40 mouse cellular contexts compared by ENCODE assay signal in genomic region chr11:52115479-52115878, GRCm38 (mm10). TPM values are rescaled to one million over a fixed set of nuclear protein-coding genes. Genes with fewer than 3 reads are reported as not detected.
DNase-seq lines count a peak whose midpoint lies in the region; ATAC-seq and TF ChIP-seq lines count a peak whose summit lies in the region.
"Had no signal": no experiment of that assay in that cellular context is flagged by ENCODE, and none has a peak within 500 bp of the region (broad histone marks: within the 10 kb centered on the region; RNA-seq: fewer than 3 reads in every experiment).

No protein-coding gene starts in this region.

- H3K4me2 ChIP-seq in liver, embryonic 15.5 days = peak overlapping the region; percentile 33
- H3K4me2 ChIP-seq in midbrain, embryonic 11.5 days = no peak overlapping the region
- no peak overlapping the region for H3K4me2 ChIP-seq in intestine, embryonic 16.5 days (ENCODE audit: low read depth, low read length)
- H3K4me2 ChIP-seq: forebrain, embryonic 15.5 days; heart, embryonic 15.5 days; hindbrain, embryonic 14.5 days; kidney, embryonic 15.5 days; limb, embryonic 13.5 days; neural tube, embryonic 12.5 days had no signal

- H3K4me3 ChIP-seq in ES-Bruce4 (ENCODE audit: low read depth, low read length) = no peak overlapping the region
- peak overlapping the region; percentile 18 for H3K4me3 ChIP-seq in erythroblast, embryonic 14.5 days (replicated peaks)
- H3K4me3 ChIP-seq in liver, embryonic 15.5 days (replicated peaks) = no peak overlapping the region
- no peak overlapping the region for H3K4me3 ChIP-seq in midbrain, embryonic 11.5 days (ENCODE audit: low read depth, low read length)
- no peak overlapping the region for H3K4me3 ChIP-seq in intestine, embryonic 16.5 days (ENCODE audit: low read length)
- H3K4me3 ChIP-seq: forebrain, embryonic 15.5 days; heart, embryonic 10.5 days; heart, embryonic 15.5 days; kidney, embryonic 15.5 days; layer of hippocampus, adult 2 months; limb, embryonic 13.5 days; midbrain, embryonic 10.5 days; myocyte; neural tube, embryonic 12.5 days had no signal

- no peaks in the 10 kb centered on the region for H3K9me3 ChIP-seq in ES-Bruce4 (replicated peaks; ENCODE audit: control insufficient read depth, insufficient read depth, low read length, poor library complexity, severe bottlenecking)
- peaks cover 6% of the 10 kb centered on the region for H3K9me3 ChIP-seq in erythroblast, embryonic 14.5 days (ENCODE audit: control insufficient read depth, low read length)
- no peaks in the 10 kb centered on the region for H3K9me3 ChIP-seq in liver, embryonic 15.5 days (replicated peaks)
- H3K9me3 ChIP-seq in midbrain, embryonic 11.5 days (ENCODE audit: control insufficient read depth, low read length) = no peaks in the 10 kb centered on the region; the same call in 1 of the 2 replicates
- no peaks in the 10 kb centered on the region for H3K9me3 ChIP-seq in intestine, embryonic 16.5 days (ENCODE audit: control insufficient read depth, low read length)
- H3K9me3 ChIP-seq: forebrain, embryonic 15.5 days; heart, embryonic 10.5 days; heart, embryonic 15.5 days; kidney, embryonic 15.5 days; midbrain, embryonic 10.5 days; neural tube, embryonic 12.5 days had no signal

- peak; percentile 39 for DNase-seq in c-Kit-negative CD71-positive TER-119-positive erythroid progenitor cells, embryonic 14.5 days (ENCODE audit: low read depth, low spot score)
- no peak for DNase-seq in midbrain, embryonic 11.5 days (ENCODE audit: low spot score, missing footprints)
- no peak for DNase-seq in heart, postnatal 4 days
- DNase-seq in kidney, adult 11 months = no peak
- DNase-seq: adrenal gland, postnatal 25 days; cerebellum, adult 11-12 months; cerebellum, adult 9-11 months; gastrocnemius, postnatal 10 days; heart, postnatal 36 days; kidney, adult 18-20 months; kidney, postnatal 25 days; lung, adult 2 months; lung, postnatal 10 days; right cerebral cortex, adult 18-20 months; thymus, adult 2 months; thymus, postnatal 4 days had no signal

- H3K9ac ChIP-seq in ES-Bruce4 (ENCODE audit: low read depth, poor library complexity, severe bottlenecking) = no peak overlapping the region
- H3K9ac ChIP-seq in liver, embryonic 15.5 days = no peak overlapping the region
- H3K9ac ChIP-seq in midbrain, embryonic 11.5 days (ENCODE audit: low read length) = no peak overlapping the region
- H3K9ac ChIP-seq in intestine, embryonic 16.5 days (ENCODE audit: low read depth, low read length) = no peak overlapping the region
- H3K9ac ChIP-seq: forebrain, embryonic 15.5 days; heart, embryonic 15.5 days; hindbrain, embryonic 14.5 days; kidney, embryonic 15.5 days; limb, embryonic 13.5 days; neural tube, embryonic 12.5 days had no signal

- H3K27me3 ChIP-seq in ES-Bruce4 (ENCODE audit: control insufficient read depth, insufficient read depth, low read length, poor library complexity, severe bottlenecking) = no peaks in the 10 kb centered on the region
- no peaks in the 10 kb centered on the region for H3K27me3 ChIP-seq in erythroblast, embryonic 14.5 days (ENCODE audit: control insufficient read depth)
- H3K27me3 ChIP-seq in liver, embryonic 15.5 days = no peaks in the 10 kb centered on the region
- no peaks in the 10 kb centered on the region for H3K27me3 ChIP-seq in midbrain, embryonic 11.5 days (ENCODE audit: control insufficient read depth, insufficient read depth, low read length)
- H3K27me3 ChIP-seq in intestine, embryonic 16.5 days (replicated peaks; ENCODE audit: control insufficient read depth, insufficient read depth, low read length) = no peaks in the 10 kb centered on the region
- H3K27me3 ChIP-seq: forebrain, embryonic 15.5 days; heart, embryonic 15.5 days; kidney, embryonic 15.5 days; limb, embryonic 13.5 days; neural tube, embryonic 12.5 days had no signal

- TF ChIP-seq CTCF in ES-Bruce4 (IDR thresholded peaks at IDR 0.05; ENCODE audit: low read depth, low read length) = no peak

- TF ChIP-seq EP300 in ES-Bruce4 (IDR thresholded peaks at IDR 0.05; ENCODE audit: insufficient read depth, low read depth, low read length) = no peak

- peaks cover 71% of the 10 kb centered on the region for H3K36me3 ChIP-seq in ES-Bruce4 (ENCODE audit: control insufficient read depth, insufficient read depth, low read length, poor library complexity, severe bottlenecking)
- peaks cover 88% of the 10 kb centered on the region for H3K36me3 ChIP-seq in erythroblast, embryonic 14.5 days (ENCODE audit: control insufficient read depth)
- H3K36me3 ChIP-seq in liver, embryonic 15.5 days (replicated peaks) = peaks cover 72% of the 10 kb centered on the region
- H3K36me3 ChIP-seq in midbrain, embryonic 11.5 days (ENCODE audit: control insufficient read depth, insufficient read depth, low read length) = peaks cover 32% of the 10 kb centered on the region
- peaks cover 43% of the 10 kb centered on the region for H3K36me3 ChIP-seq in intestine, embryonic 16.5 days (ENCODE audit: control insufficient read depth, insufficient read depth, low read length)

- no peaks in the 10 kb centered on the region for H3K4me1 ChIP-seq in ES-Bruce4 (ENCODE audit: control insufficient read depth, insufficient read depth, low read length)
- peaks cover 49% of the 10 kb centered on the region for H3K4me1 ChIP-seq in erythroblast, embryonic 14.5 days (ENCODE audit: control insufficient read depth)
- peaks cover 33% of the 10 kb centered on the region for H3K4me1 ChIP-seq in liver, embryonic 15.5 days (replicated peaks)
- H3K4me1 ChIP-seq in midbrain, embryonic 11.5 days (ENCODE audit: control insufficient read depth, insufficient read depth, low read length) = no peaks in the 10 kb centered on the region
- no peaks in the 10 kb centered on the region for H3K4me1 ChIP-seq in intestine, embryonic 16.5 days (ENCODE audit: control insufficient read depth, insufficient read depth, low read length)
- H3K4me1 ChIP-seq: forebrain, embryonic 15.5 days; heart, embryonic 10.5 days; heart, embryonic 15.5 days; kidney, embryonic 15.5 days; limb, embryonic 13.5 days; neural tube, embryonic 12.5 days had no signal

- ATAC-seq in liver, embryonic 15.5 days (ENCODE audit: insufficient read depth) = peak; percentile 87
- ATAC-seq in midbrain, embryonic 11.5 days (ENCODE audit: low FRiP score) = no peak
- no peak for ATAC-seq in intestine, embryonic 16.5 days
- ATAC-seq: forebrain, embryonic 15.5 days had no signal

- TF ChIP-seq POLR2A in ES-Bruce4 (IDR thresholded peaks at IDR 0.05; ENCODE audit: insufficient read depth, low read length) = no peak

- WGBS in liver, embryonic 15.5 days (ENCODE audit: insufficient replicate concordance) = 22% methylated on average over 3 of the region's 3 CpGs
- 94% methylated on average over 3 of the region's 3 CpGs for WGBS in midbrain, embryonic 11.5 days
- WGBS in intestine, embryonic 16.5 days = 93% methylated on average over 3 of the region's 3 CpGs

- H3K27ac ChIP-seq in ES-Bruce4 (ENCODE audit: insufficient read depth, low read length) = peak overlapping the region; percentile 36; the same call in 1 of the 2 replicates
- peak overlapping the region; percentile 56 for H3K27ac ChIP-seq in liver, embryonic 15.5 days (replicated peaks)
- H3K27ac ChIP-seq in midbrain, embryonic 11.5 days (ENCODE audit: low read depth, low read length) = no peak overlapping the region
- no peak overlapping the region for H3K27ac ChIP-seq in intestine, embryonic 16.5 days (ENCODE audit: low read length)
- H3K27ac ChIP-seq: forebrain, embryonic 15.5 days; heart, embryonic 10.5 days; heart, embryonic 15.5 days; hindbrain, embryonic 14.5 days; kidney, embryonic 15.5 days; layer of hippocampus, adult 2 months; limb, embryonic 13.5 days; macrophage; midbrain, embryonic 10.5 days; neural tube, embryonic 12.5 days had no signal

RNA-seq across cellular contexts. Expression of gene Ppp2ca, which starts 17.0 kb away (rescaled TPM):
- 103 TPM in 2 replicates for polyA plus RNA-seq in ES-Bruce4 (2011; ENCODE audit: insufficient read depth, insufficient read length, low read depth, missing spikeins)
- polyA plus RNA-seq in erythroblast, embryonic 14.5 days (2012) = 0.82 and 1.1 TPM in 2 replicates
- polyA plus RNA-seq in liver, embryonic 15.5 days (2015; fragmentation: Nextera tagmentation; extraction: Ambion mirVana) = 31.4 and 31.6 TPM in 2 replicates
- polyA plus RNA-seq in midbrain, embryonic 11.5 days (2014; fragmentation: Nextera tagmentation; extraction: Ambion mirVana) = 133 and 138 TPM in 2 replicates
- 10 to 100 TPM; 86.3 to 87.2 TPM for total RNA-seq in heart, postnatal 4 days (2021)
- 20.2 and 51.9 TPM in 2 replicates for polyA plus RNA-seq in intestine, embryonic 16.5 days (2015; fragmentation: Nextera tagmentation; extraction: Ambion mirVana)

RNA-seq across cellular contexts. Expression of gene Olfr1373, which starts 29.8 kb away (rescaled TPM):
- polyA plus RNA-seq in ES-Bruce4 (2011; ENCODE audit: insufficient read depth, insufficient read length, low read depth, missing spikeins) = not detected in 2 replicates
- not detected in 2 replicates for polyA plus RNA-seq in erythroblast, embryonic 14.5 days (2012)
- not detected in 2 replicates for polyA plus RNA-seq in liver, embryonic 15.5 days (2015; fragmentation: Nextera tagmentation; extraction: Ambion mirVana)
- not detected in 2 replicates for polyA plus RNA-seq in midbrain, embryonic 11.5 days (2014; fragmentation: Nextera tagmentation; extraction: Ambion mirVana)
- not detected for total RNA-seq in heart, postnatal 4 days (2021)
- polyA plus RNA-seq in intestine, embryonic 16.5 days (2015; fragmentation: Nextera tagmentation; extraction: Ambion mirVana) = not detected in 2 replicates
- total RNA-seq: adrenal gland, adult 18-20 months; adrenal gland, postnatal 25 days; gastrocnemius, postnatal 10 days; heart, postnatal 36 days; layer of hippocampus, adult 2 months; layer of hippocampus, postnatal 25 days; left cerebral cortex, adult 8-10 months; left cerebral cortex, postnatal 36 days; midbrain, postnatal 0 days had no signal
- polyA plus RNA-seq: brain, embryonic 14.5 days; cortical plate, adult 2 months; embryonic facial prominence, embryonic 14.5 days; forebrain, embryonic 15.5 days; gonadal fat pad, adult 2 months; heart, embryonic 10.5 days; heart, embryonic 15.5 days; hindbrain, embryonic 14.5 days; kidney, embryonic 15.5 days; limb, embryonic 13.5 days; lung, adult 2 months; macrophage; midbrain, embryonic 10.5 days; midbrain, postnatal 0 days; myocyte; neural tube, embryonic 12.5 days; thymus, adult 2 months had no signal

Comparison
In these comparisons a context has a peak if more than half of its experiments do, and no peak if none do; other contexts are left out.
1. H3K27ac ChIP-seq: peak in ES-Bruce4 (single experiment) and liver, embryonic 15.5 days (single experiment); none in midbrain, embryonic 11.5 days (single experiment) and intestine, embryonic 16.5 days (single experiment).
2. RNA of gene Ppp2ca, which starts 17.0 kb away (polyA plus RNA-seq): 133 to 138 TPM in midbrain, embryonic 11.5 days, 103 TPM in ES-Bruce4, 31.4 to 31.6 TPM in liver, embryonic 15.5 days and 20.2 to 51.9 TPM in intestine, embryonic 16.5 days; 0.82 to 1.1 TPM in erythroblast, embryonic 14.5 days; every median in the first group is over 10 times any median in the second.